Mouse (Mus musculus) erythroblast, embryonic 14.5 days (primary cell): ENCODE measurements around the gene Pdia4.

Experiments
- GATA1 ChIP-seq: IDR thresholded peaks from 2 replicates; pipeline ENCODE4 v1.6.1; 2012; ENCODE audit warnings: low read length, inconsistent platforms, mixed read lengths
- TAL1 ChIP-seq: IDR thresholded peaks from 3 replicates; pipeline ENCODE4 v1.6.1; 2012; ENCODE audit warnings: low read length, inconsistent platforms, mixed read lengths

DNA sequence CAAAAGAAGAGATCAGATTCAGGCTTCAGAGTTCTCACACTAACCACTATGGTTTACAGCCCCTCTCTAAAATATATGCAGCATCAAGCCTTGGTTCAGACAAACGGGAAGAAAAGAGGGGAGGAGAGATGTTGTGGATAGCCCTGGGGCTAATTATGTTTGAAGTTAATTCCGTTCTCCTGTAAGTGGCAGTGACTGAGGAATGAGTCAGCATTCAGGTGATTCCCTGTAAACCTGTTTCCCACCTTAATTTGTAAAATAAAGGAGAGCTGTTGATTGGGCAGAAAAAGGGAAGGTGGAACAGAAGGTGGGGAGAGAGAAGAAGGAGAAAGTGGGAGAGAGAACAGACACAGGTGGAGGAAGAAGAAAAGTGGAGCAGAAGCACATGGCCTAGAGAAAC is 11.0 kb upstream of the Pdia4 start:
- TF ChIP-seq GATA1 = no peak
- no peak for TF ChIP-seq TAL1
